Mouse (Mus musculus) limb, embryonic 14.5 days (tissue): ENCODE results near the gene Gm17490. TPM values are rescaled to one million over a fixed set of nuclear protein-coding genes. Genes with fewer than 3 reads are reported as not detected.

Experiments
- ATAC-seq: fragments of 200-750 bp; cut with Nextera tagmentation; 2 replicates; pipeline ENCODE4 v1.8.0; 2017; ENCODE audit warnings: low read depth, moderate number of reproducible peaks, moderate TSS enrichment; ENCODE audit not compliant: low FRiP score
- DNase-seq: peaks from one replicate; pipeline ENCODE4 v3.0.0-alpha.2; 2015; ENCODE audit warnings: low spot score
- H3K27ac ChIP-seq: fragments of 300-500 bp; sonication (generic); replicated peaks from 2 replicates; pipeline ENCODE4 v1.5.1; 2014; ENCODE audit warnings: low read depth, mild to moderate bottlenecking, low read length, moderate library complexity, mixed read lengths
- H3K27me3 ChIP-seq: fragments of 300-500 bp; sonication (generic); 2 replicates; pipeline ENCODE4 v1.6.1; 2014; ENCODE audit warnings: low read length, mixed read lengths; ENCODE audit not compliant: control insufficient read depth, insufficient read depth
- H3K36me3 ChIP-seq: fragments of 300-500 bp; sonication (generic); 2 replicates; pipeline ENCODE4 v1.6.1; 2014; ENCODE audit warnings: mild to moderate bottlenecking, low read length, moderate library complexity, mixed read lengths; ENCODE audit not compliant: control insufficient read depth, insufficient read depth
- H3K4me1 ChIP-seq: fragments of 300-500 bp; sonication (generic); 2 replicates; pipeline ENCODE4 v1.6.1; 2014; ENCODE audit warnings: antibody characterized with exemption, low read length, mixed read lengths; ENCODE audit not compliant: control insufficient read depth, insufficient read depth
- H3K4me2 ChIP-seq: fragments of 300-500 bp; sonication (generic); replicated peaks from 2 replicates; pipeline ENCODE4 v1.6.1; 2014; ENCODE audit warnings: low read depth, mild to moderate bottlenecking, low read length, moderate library complexity; ENCODE audit not compliant: severe bottlenecking
- H3K4me3 ChIP-seq: fragments of 300-500 bp; sonication (generic); replicated peaks from 2 replicates; pipeline ENCODE4 v1.5.1; 2014; ENCODE audit warnings: low read length
- H3K9ac ChIP-seq: fragments of 300-500 bp; sonication (generic); 2 replicates; pipeline ENCODE4 v1.6.1; 2014; ENCODE audit warnings: mild to moderate bottlenecking, low read depth, low read length, moderate library complexity; ENCODE audit not compliant: severe bottlenecking
- H3K9me3 ChIP-seq: fragments of 300-500 bp; sonication (generic); 2 replicates; pipeline ENCODE4 v1.6.1; 2016; ENCODE audit warnings: low read length; ENCODE audit not compliant: control insufficient read depth
- POLR2A ChIP-seq: fragments of 200-500 bp; IDR thresholded peaks from 2 replicates; pipeline ENCODE4 v1.8.0; 2012; ENCODE audit warnings: inconsistent platforms, mild to moderate bottlenecking, moderate library complexity, borderline replicate concordance; ENCODE audit not compliant: insufficient read depth, insufficient read length; ENCODE audit errors: extremely low read depth
- WGBS: fragments of 180-500 bp; shearing (Covaris S2); extraction: QIAGEN DNeasy Blood & Tissue Kit; methylation state at CpG from one replicate; pipeline ENCODE4 v1.1.7; 2014; 5-methylcytosine and 5-hydroxymethylcytosine counted together
- polyA plus RNA-seq, 2 experiments: library from polyadenylated mRNA; depleted of rRNA in 1 of 2; stranded (reverse) in 1 of 2; unstranded in 1 of 2; fragments of >200 nt; fragmentation: Nextera tagmentation in 1 of 2; extraction: Ambion mirVana in 1 of 2; gene quantifications; 2 replicates each; pipeline versions ENCODE4 v1.2.1 to v1.2.3; 2012 to 2014

The Gm17490 gene
- polyA plus RNA-seq, 2 experiments = not detected

DNA sequence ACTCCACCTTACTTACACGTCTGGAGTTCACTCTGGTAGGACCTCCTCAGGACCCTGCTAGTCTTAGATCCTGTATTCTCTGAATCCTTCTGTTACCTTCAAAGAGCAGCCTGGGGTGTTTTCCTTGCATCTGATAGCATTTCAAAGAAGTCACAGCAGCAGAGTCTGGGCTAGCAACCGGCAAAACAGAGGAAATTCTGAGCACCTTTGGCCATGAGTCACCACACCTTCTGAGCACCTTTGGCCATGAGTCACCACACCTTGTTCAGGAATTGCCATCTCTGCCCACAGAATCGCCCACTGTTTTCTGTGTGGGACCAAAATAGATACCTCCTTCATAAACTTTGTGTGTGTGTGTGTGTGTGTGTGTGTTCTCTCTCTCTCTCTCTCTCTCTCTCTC lies 25.4 kb upstream of the Gm17490 start:
- Histone ChIP-seq H3K4me2 (no peak overlapping the region), H3K9ac (no peak overlapping the region), H3K9me3 (no peaks in the 10 kb centered on the region), H3K27me3 (no peaks in the 10 kb centered on the region), H3K36me3 (no peaks in the 10 kb centered on the region), H3K4me3 (no peak overlapping the region), H3K27ac (no peak overlapping the region), H3K4me1 (no peaks in the 10 kb centered on the region)
- DNase-seq (no peak), ATAC-seq (no peak)
- no peak for TF ChIP-seq POLR2A
- whole genome bisulfite sequencing = 53% methylated on average over 3 of the region's 3 CpGs

DNA sequence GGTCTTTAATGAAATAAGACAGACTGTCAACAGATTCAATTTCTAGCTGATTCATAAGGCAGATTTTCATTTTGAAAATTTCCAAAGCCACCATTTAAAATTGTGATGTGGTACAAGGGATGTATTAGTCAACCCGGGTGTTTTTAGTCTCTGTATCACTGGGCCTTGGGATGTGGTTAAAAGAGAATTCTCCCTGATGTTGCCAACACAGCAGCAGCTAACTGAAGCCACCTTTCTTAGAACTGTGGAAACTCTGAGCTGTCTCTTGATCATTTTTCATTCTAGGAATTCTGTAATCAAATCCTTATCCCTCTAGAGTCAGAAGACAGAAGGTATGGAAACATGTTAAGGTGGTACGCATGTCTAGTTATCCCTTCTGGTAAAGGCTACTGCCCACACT lies 19.2 kb upstream of the Gm17490 start:
- Histone ChIP-seq H3K4me1 (no peaks in the 10 kb centered on the region), H3K36me3 (no peaks in the 10 kb centered on the region), H3K27ac (no peak overlapping the region), H3K9me3 (no peaks in the 10 kb centered on the region), H3K4me2 (no peak overlapping the region), H3K9ac (no peak overlapping the region), H3K27me3 (no peaks in the 10 kb centered on the region), H3K4me3 (no peak overlapping the region)
- 85% methylated on average over 2 of the region's 2 CpGs for WGBS
- ATAC-seq (no peak), DNase-seq (no peak)
- TF ChIP-seq POLR2A = no peak

DNA sequence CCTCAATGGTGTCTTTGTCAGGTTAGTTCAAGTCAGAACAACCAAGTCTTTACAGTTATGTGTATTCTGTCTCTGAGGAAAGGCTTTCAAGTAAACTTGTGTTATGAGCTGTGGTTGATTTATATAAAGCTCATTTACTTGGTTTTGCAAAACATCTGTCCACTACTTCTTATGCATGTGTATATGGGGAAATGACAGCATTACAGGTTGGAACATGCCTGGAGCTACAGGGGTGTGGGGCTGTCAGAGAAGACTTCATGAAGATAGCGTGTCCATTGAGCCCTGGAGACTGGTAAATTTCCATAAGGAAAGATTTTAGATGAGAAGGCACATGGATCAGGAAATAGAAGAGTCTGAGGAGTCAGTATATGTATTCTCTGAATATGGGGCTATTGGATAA lies 18.0 kb upstream of the Gm17490 start:
- TF ChIP-seq POLR2A = no peak
- H3K36me3 ChIP-seq = no peaks in the 10 kb centered on the region
- 81% methylated on average over 1 of the region's 1 CpGs for WGBS
- no peak for ATAC-seq
- no peak overlapping the region for H3K4me3 ChIP-seq
- no peaks in the 10 kb centered on the region for H3K9me3 ChIP-seq
- no peak overlapping the region for H3K4me2 ChIP-seq
- DNase-seq = no peak
- no peak overlapping the region for H3K9ac ChIP-seq
- no peaks in the 10 kb centered on the region for H3K4me1 ChIP-seq
- H3K27ac ChIP-seq = no peak overlapping the region
- no peaks in the 10 kb centered on the region for H3K27me3 ChIP-seq

DNA sequence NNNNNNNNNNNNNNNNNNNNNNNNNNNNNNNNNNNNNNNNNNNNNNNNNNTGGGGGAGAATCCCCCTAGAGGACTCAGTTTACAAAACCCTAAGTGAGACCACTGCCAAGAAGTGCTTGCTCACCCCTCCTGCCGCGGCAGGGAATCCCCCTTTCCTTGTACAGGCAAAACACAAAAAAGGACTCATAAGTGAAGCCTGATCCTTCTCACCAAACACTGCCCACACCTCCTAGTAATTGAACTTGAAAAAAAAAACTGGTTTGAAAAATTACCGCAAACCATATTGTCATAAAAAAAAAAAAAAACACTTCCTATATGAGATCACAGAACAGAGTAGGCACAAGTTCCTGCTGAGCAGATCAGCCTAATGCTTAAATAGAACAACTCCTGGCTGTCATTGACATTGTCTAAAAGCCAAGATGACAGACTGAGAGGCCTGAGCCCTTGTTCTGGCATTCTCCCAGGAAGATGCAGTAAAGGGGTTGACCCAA lies 16.4 kb upstream of the Gm17490 start, which contains the start of gene Il2ra:
Gene Il2ra, plus strand, starts transcription at position 357 of the 491 bp plus-strand sequence.
- no peak for TF ChIP-seq POLR2A
- Histone ChIP-seq H3K4me1 (no peaks in the 10 kb centered on the region), H3K4me3 (no peak within 1 kb of the TSS), H3K9ac (no peak within 1 kb of the TSS), H3K4me2 (no peak within 1 kb of the TSS), H3K27me3 (no peaks in the 10 kb centered on the region), H3K9me3 (no peaks in the 10 kb centered on the region), H3K27ac (no peak within 1 kb of the TSS), H3K36me3 (no peaks in the 10 kb centered on the region)
- ATAC-seq (no peak), DNase-seq (no peak)
- WGBS = 78% methylated on average over 3 of the region's 3 CpGs

DNA sequence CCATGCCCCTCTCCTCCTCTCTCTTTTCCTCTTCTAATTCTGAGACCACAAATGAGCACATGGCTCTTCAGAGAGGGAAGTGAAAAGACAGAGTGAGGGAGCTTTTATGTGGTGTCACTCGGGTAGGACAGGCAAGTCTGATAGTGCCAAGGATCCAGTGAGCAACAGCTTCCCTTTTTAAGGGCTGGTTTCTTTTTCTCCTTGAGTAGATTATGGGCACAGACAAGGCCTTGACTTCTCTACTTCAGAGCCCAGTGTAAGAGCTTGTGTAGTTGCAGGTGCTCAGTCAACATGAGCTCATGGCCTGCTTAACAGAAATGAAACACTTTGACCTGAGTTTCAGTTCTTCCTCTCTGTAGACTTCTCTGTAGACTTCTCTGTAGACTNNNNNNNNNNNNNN lies 11.1 kb upstream of the Gm17490 start:
- no peak overlapping the region for H3K4me3 ChIP-seq
- no peak overlapping the region for H3K9ac ChIP-seq
- 63% methylated on average over 1 of the region's 1 CpGs for WGBS

DNA sequence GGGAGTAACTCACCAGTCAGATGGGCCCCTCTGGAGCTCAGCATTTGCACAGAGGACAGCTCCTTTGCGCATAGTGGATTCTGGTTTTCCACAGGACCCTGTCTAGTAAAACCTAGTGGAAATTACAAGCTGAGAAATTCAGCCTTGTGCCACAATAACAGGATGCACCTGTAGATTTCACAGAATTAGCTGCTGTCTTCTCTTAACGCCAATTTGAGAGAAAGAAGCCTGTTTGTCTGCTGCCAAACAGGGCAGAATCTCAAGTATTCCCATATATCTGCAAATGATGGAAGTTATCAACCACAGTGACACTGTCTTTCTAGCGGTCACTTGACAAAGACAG lies 10.0 kb upstream of the Gm17490 start:
- no peak overlapping the region for H3K27ac ChIP-seq
- ATAC-seq (no peak), DNase-seq (no peak)
- no peak overlapping the region for H3K4me3 ChIP-seq
- 74% methylated on average over 3 of the region's 3 CpGs for WGBS
- no peak overlapping the region for H3K9ac ChIP-seq
- H3K4me1 ChIP-seq = no peaks in the 10 kb centered on the region
- H3K36me3 ChIP-seq = no peaks in the 10 kb centered on the region
- H3K4me2 ChIP-seq = no peak overlapping the region
- TF ChIP-seq POLR2A = no peak
- H3K27me3 ChIP-seq = no peaks in the 10 kb centered on the region
- H3K9me3 ChIP-seq = no peaks in the 10 kb centered on the region

More for the DNA sequence above, 11.1 kb upstream of the Gm17490 start:
- no peak for TF ChIP-seq POLR2A
- no peak overlapping the region for H3K27ac ChIP-seq
- no peak overlapping the region for H3K4me2 ChIP-seq
- no peaks in the 10 kb centered on the region for H3K4me1 ChIP-seq
- DNase-seq (no peak), ATAC-seq (no peak)
- no peaks in the 10 kb centered on the region for H3K9me3 ChIP-seq
- no peaks in the 10 kb centered on the region for H3K36me3 ChIP-seq
- no peaks in the 10 kb centered on the region for H3K27me3 ChIP-seq
